Mouse (Mus musculus): ENCODE measurements around the gene Chp2. TPM values are rescaled to one million over a fixed set of nuclear protein-coding genes. Genes with fewer than 3 reads are reported as not detected.

Chp2 gene
- total and polyA plus RNA-seq, 3 experiments: not detected

GRCm38 (mm10) chr7:122184569-122184968 lies 34.7 kb upstream of the Chp2 start:
- Histone ChIP-seq H3K27ac (ENCODE audit: insufficient read depth, low read depth) (no peak overlapping the region), H3K9ac (ENCODE audit: insufficient read depth, low read depth) (no peak overlapping the region), H3K4me2 (ENCODE audit: insufficient read depth, low read depth, poor library complexity, severe bottlenecking) (no peak overlapping the region), H3K4me1 (ENCODE audit: control insufficient read depth in 1 of 2, insufficient read depth in 2 of 2) (no peaks in the 10 kb centered on the region), H3K4me3 (replicated peaks in 1 of 3; ENCODE audit: low read depth in 2 of 3, low read length in 2 of 3, poor library complexity in 1 of 3) (no peak overlapping the region), H3K9me3 (replicated peaks; ENCODE audit: low read length) (no peaks in the 10 kb centered on the region), H3K36me3 (replicated peaks in 1 of 2; ENCODE audit: control insufficient read depth in 1 of 2, insufficient read depth in 1 of 2, low read length in 1 of 2) (no peaks in the 10 kb centered on the region), H3K27me3 (replicated peaks) (peaks cover 17% of the 10 kb centered on the region), H3K79me2 (replicated peaks; ENCODE audit: control insufficient read depth, extremely low read depth, insufficient read depth, poor library complexity, severe bottlenecking) (no peaks in the 10 kb centered on the region)
- in situ Hi-C loops (cut with MboI; ENCODE audit: low pct_ligation_motif_present, low pct_unique_long_range_greater_than_20kb, low sequenced_read_pairs): loop anchor here (25.0 kb wide), 1 partner anchor 728 kb away; no protein-coding TSS in a partner anchor
- TF ChIP-seq MAX (IDR thresholded peaks at IDR 0.05; ENCODE audit: low read length): no peak
- no peak for TF ChIP-seq TCF12 (IDR thresholded peaks at IDR 0.05; ENCODE audit: low read depth, low read length)
- TF ChIP-seq ZNF384 (IDR thresholded peaks at IDR 0.05; ENCODE audit: low read depth, low read length): no peak
- no peak for TF ChIP-seq UBTF (IDR thresholded peaks at IDR 0.05; ENCODE audit: low read depth, low read length)
- dilution Hi-C loops (cut with MboI; ENCODE audit: extremely low pct_ligation_motif_present, extremely low pct_unique_long_range_greater_than_20kb, low sequenced_read_pairs): no loop called here
- DNase-seq (ENCODE audit: extremely low read depth): no peak

- DNase-seq (ENCODE audit: extremely low read depth): no peak
- H3K9ac ChIP-seq (ENCODE audit: insufficient read depth, low read depth): no peak within 1 kb of the TSS
- dilution Hi-C loops (cut with MboI; ENCODE audit: extremely low pct_ligation_motif_present, extremely low pct_unique_long_range_greater_than_20kb, low sequenced_read_pairs): no loop called here
- in situ Hi-C loops (cut with MboI; ENCODE audit: low pct_ligation_motif_present, low pct_unique_long_range_greater_than_20kb, low sequenced_read_pairs): loop anchor here (25.0 kb wide), 1 partner anchor 726 kb away; no protein-coding TSS in a partner anchor
- H3K4me3 ChIP-seq (replicated peaks in 1 of 3; ENCODE audit: low read depth in 2 of 3, low read length in 2 of 3, poor library complexity in 1 of 3): no peak within 1 kb of the TSS
- TF ChIP-seq PAX5 (IDR thresholded peaks at IDR 0.05; ENCODE audit: low read length) (no peak), ZKSCAN1 (IDR thresholded peaks at IDR 0.05; ENCODE audit: borderline replicate concordance, low read depth, low read length) (no peak), CHD2 (IDR thresholded peaks at IDR 0.05; ENCODE audit: low read length) (no peak), E2F4 (IDR thresholded peaks at IDR 0.05; ENCODE audit: insufficient replicate concordance, low read depth, low read length) (no peak), BHLHE40 (IDR thresholded peaks at IDR 0.05; ENCODE audit: low read depth, low read length) (no peak), JUN (IDR thresholded peaks at IDR 0.05; ENCODE audit: insufficient read depth, low read depth, low read length) (no peak), KAT2A (IDR thresholded peaks at IDR 0.05; ENCODE audit: insufficient replicate concordance, low read length) (no peak), ETS1 (conservative IDR thresholded peaks at IDR 0.05; ENCODE audit: low read depth, low read length) (no peak), MEF2A (IDR thresholded peaks at IDR 0.05; ENCODE audit: borderline replicate concordance, low read depth, low read length) (no peak), MAZ (IDR thresholded peaks at IDR 0.05; ENCODE audit: low read depth, low read length) (no peak), ZNF384 (IDR thresholded peaks at IDR 0.05; ENCODE audit: low read depth, low read length) (no peak), SMC3 (IDR thresholded peaks at IDR 0.05; ENCODE audit: low read depth, low read length) (no peak), UBTF (IDR thresholded peaks at IDR 0.05; ENCODE audit: low read depth, low read length) (no peak)
- no peaks in the 10 kb centered on the region for H3K9me3 ChIP-seq (replicated peaks; ENCODE audit: low read length)
- peaks cover 15% of the 10 kb centered on the region for H3K27me3 ChIP-seq (replicated peaks)
- no peaks in the 10 kb centered on the region for H3K36me3 ChIP-seq (replicated peaks in 1 of 2; ENCODE audit: control insufficient read depth in 1 of 2, insufficient read depth in 1 of 2, low read length in 1 of 2)
- no peaks in the 10 kb centered on the region for H3K79me2 ChIP-seq (replicated peaks; ENCODE audit: control insufficient read depth, extremely low read depth, insufficient read depth, poor library complexity, severe bottlenecking)
- H3K4me1 ChIP-seq (ENCODE audit: control insufficient read depth in 1 of 2, insufficient read depth in 2 of 2): no peaks in the 10 kb centered on the region
- no peak within 1 kb of the TSS for H3K27ac ChIP-seq (ENCODE audit: insufficient read depth, low read depth)
- peak within 1 kb of the TSS; percentile 51; the same call in 1 of the 2 replicates for H3K4me2 ChIP-seq (ENCODE audit: insufficient read depth, low read depth, poor library complexity, severe bottlenecking)
Measured at GRCm38 (mm10) chr7:122186043-122186442, 33.3 kb upstream of the Chp2 start, which contains the start of gene Ern2. TSS of gene Ern2 (minus strand) at chr7:122186207.

Data from CH12.LX (cell line).